Mouse (Mus musculus) left cerebral cortex, postnatal 25 days (tissue): ENCODE data around the gene Lrfn1. TPM values are rescaled to one million over a fixed set of nuclear protein-coding genes. Genes with fewer than 3 reads are reported as not detected.
"Not testable (repeated sequence)": the region's sequence is repeated elsewhere in the genome, so short reads cannot be mapped to it uniquely, and the experiment has no call there.

Experiments used
- DNase-seq, 2 experiments: peaks; one replicate each; pipeline ENCODE4 v3.0.0; 2022; ENCODE audit warnings: low spot score in 2 of 2, mixed read lengths in 1 of 2
- intact Hi-C: fragments of 180-260 bp; cut with DNase I; formaldehyde crosslinking; loops from one replicate; pipeline ENCODE4 v1.15.1; 2025
- total RNA-seq, 2 experiments: library from RNA; stranded (reverse); gene quantifications; 2 replicates each; pipeline ENCODE4 v1.2.3; 2021

Gene Lrfn1
- total RNA-seq, 2 experiments from 2014 or later, result 81.6 to 91.4 TPM

- intact Hi-C loops, result loop anchor here (5.0 kb wide), 1 partner anchor 40 kb away; no protein-coding TSS in a partner anchor
- no peak for DNase-seq
These were observed 40.5 kb downstream of the Lrfn1 start for GRCm38 (mm10) chr7:28492310-28492709.

- no peak for DNase-seq
- intact Hi-C loops, result no loop called here
These were observed 43.6 kb downstream of the Lrfn1 start for GRCm38 (mm10) chr7:28495426-28495825.

GRCm38 (mm10) chr7:28505585-28505984, 53.8 kb downstream of the Lrfn1 start:
- intact Hi-C loops, result no loop called here
- DNase-seq, result no peak

GRCm38 (mm10) chr7:28509121-28509520, 57.3 kb downstream of the Lrfn1 start:
- DNase-seq, result not testable (repeated sequence)
- intact Hi-C loops, result loop anchor here (1.0 to 2.0 kb wide), 2 partner anchors 13 to 18 kb away; partner anchors contain the start of gene Ifnl3

- DNase-seq, result not testable (repeated sequence)
- intact Hi-C loops, result loop anchor here (5.0 kb wide), 1 partner anchor 107 kb away; no protein-coding TSS in a partner anchor
These were observed 58.7 kb downstream of the Lrfn1 start, which contains the start of gene Ifnl2 for GRCm38 (mm10) chr7:28510405-28510974. Gene Ifnl2 (minus strand): TSS chr7:28510455.

GRCm38 (mm10) chr7:28511441-28511840, 59.7 kb downstream of the Lrfn1 start:
- intact Hi-C loops, result loop anchor here (5.0 kb wide), 1 partner anchor 106 kb away; no protein-coding TSS in a partner anchor
- DNase-seq, result no peak

Other genes starting within 250 kb of the Lrfn1 start
- 10 to 100 TPM; 58.4 to 61.2 TPM for gene Eid2, start 184.1 kb upstream of the Lrfn1 start, total RNA-seq
- gene Eid2b, start 174.2 kb upstream of the Lrfn1 start, total RNA-seq, result 10 to 100 TPM; 32.5 to 34.3 TPM
- gene Selenov, start 160.8 kb upstream of the Lrfn1 start, total RNA-seq, result 1 to 10 TPM in 1 of 2 experiments, under 1 TPM in 1; 0.25 to 1.7 TPM
- gene Dll3, start 149.7 kb upstream of the Lrfn1 start, total RNA-seq, result 1 to 10 TPM; 1.4 to 2.0 TPM
- gene Timm50, start 139.9 kb upstream of the Lrfn1 start, total RNA-seq, result 10 to 100 TPM; 39.0 to 40.8 TPM
- gene Supt5, start 113.2 kb upstream of the Lrfn1 start, total RNA-seq, result 100 to 1,000 TPM; 113 to 119 TPM
- 100 to 1,000 TPM; 438 to 443 TPM for gene Rps16, start 101.3 kb upstream of the Lrfn1 start, total RNA-seq
- gene Plekhg2, start 79.4 kb upstream of the Lrfn1 start, total RNA-seq, result 1 to 10 TPM; 5.0 to 6.7 TPM
- 1 to 10 TPM; 2.2 to 2.9 TPM for gene Zfp36, start 71.7 kb upstream of the Lrfn1 start, total RNA-seq
- gene Med29, start 59.3 kb upstream of the Lrfn1 start, total RNA-seq, result 10 to 100 TPM; 19.0 to 22.2 TPM
- gene Paf1, start 59.0 kb upstream of the Lrfn1 start, total RNA-seq, result 10 to 100 TPM; 62.4 to 64.0 TPM
- 1 to 10 TPM; 1.8 to 3.1 TPM for gene Gmfg, start 14.5 kb upstream of the Lrfn1 start, total RNA-seq
- gene Ifnl2, start 58.5 kb downstream of the Lrfn1 start, total RNA-seq, result not detected
- not detected for gene Ifnl3, start 70.9 kb downstream of the Lrfn1 start, total RNA-seq
- gene Sycn, start 88.9 kb downstream of the Lrfn1 start, total RNA-seq, result not detected
- under 1 TPM; 0.46 to 0.50 TPM for gene Nccrp1, start 95.3 kb downstream of the Lrfn1 start, total RNA-seq
- 10 to 100 TPM; 65.2 to 68.7 TPM for gene Samd4b, start 146.2 kb downstream of the Lrfn1 start, total RNA-seq
- 1 to 10 TPM; 8.1 to 8.3 TPM for gene Pak4, start 146.2 kb downstream of the Lrfn1 start, total RNA-seq
- 1 to 10 TPM; 1.1 to 1.6 TPM for gene Acp7, start 179.4 kb downstream of the Lrfn1 start, total RNA-seq
- 10 to 100 TPM; 21.6 to 21.8 TPM for gene Fbxo27, start 240.9 kb downstream of the Lrfn1 start, total RNA-seq